Mouse (Mus musculus) spleen, adult 18-20 months (tissue): ENCODE results near the gene Cdk5rap3.

Source experiments
- DNase-seq, 2 experiments: peaks; one replicate each; pipeline ENCODE4 v3.0.0; 2022; ENCODE audit warnings: mixed read lengths in 2 of 2

The Cdk5rap3 gene

DNA sequence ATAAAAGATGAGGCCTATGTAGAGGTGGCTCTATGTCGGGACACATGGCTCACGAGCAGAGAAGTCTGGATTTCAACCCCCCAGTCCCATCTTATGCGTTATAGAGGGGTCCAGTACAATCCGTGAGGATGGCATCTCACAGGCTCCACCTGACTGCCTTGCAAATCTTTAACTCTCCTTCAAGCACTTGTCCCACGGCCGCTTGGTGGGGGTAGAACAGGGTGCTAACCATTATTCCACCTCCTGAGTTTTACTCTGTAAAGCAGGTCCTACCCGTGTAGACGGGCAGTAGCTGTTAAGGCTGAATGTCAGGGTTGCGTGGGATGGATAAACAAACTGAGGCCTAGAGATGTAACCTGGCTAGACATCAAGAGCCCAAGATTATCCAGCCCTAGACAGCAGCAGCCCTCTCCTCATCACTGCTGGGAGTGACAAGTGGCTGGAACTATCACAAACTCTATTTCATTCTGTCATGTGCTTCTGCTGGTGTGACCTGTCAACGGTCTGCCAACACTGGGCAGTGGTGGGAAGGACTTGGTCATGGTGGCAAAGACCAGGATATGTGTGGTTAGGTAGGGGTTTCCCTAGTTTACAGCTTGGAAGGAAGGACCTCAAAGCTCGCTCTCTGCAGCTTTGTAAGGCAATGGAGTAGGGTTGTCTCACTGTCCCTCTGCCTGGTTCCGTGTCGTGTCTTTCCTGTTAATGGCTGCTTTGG lies 17.4 kb upstream of the Cdk5rap3 start:
- no peak for DNase-seq

DNA sequence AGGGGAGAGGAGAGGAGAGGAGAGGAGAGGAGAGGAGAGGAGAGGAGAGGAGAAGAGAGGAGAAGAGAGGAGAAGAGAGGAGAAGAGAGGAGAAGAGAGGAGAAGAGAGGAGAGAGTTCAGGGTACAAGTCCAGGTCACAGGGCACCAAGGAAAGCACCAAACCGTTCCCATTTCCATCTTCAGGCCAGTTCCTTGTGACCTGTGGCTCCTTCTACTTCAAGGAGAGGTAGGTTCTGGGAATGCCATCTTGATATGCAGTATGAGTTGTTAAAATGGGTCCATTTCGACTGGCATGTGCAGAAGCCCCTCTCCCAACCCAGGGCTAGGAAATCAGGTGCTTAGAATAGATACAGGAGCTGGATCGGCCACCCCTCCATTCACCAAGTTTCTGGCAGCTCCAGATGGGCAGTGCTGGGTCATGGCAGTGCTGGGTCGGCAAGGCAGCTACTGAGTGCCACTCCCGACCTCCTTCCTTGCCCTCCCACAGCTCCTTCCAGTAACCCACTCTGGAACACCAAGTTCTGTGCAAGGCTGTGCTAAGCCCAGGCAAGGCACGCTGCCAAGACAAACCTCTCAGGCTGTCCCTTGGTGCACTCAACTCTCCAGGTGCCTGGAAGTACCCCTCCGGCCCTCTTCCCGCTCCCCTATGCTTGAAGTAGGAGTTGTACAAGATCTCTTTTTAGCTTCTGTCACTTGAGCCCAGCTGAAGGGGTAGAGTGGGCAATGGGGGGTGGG lies 15.2 kb upstream of the Cdk5rap3 start:
- no peak for DNase-seq

DNA sequence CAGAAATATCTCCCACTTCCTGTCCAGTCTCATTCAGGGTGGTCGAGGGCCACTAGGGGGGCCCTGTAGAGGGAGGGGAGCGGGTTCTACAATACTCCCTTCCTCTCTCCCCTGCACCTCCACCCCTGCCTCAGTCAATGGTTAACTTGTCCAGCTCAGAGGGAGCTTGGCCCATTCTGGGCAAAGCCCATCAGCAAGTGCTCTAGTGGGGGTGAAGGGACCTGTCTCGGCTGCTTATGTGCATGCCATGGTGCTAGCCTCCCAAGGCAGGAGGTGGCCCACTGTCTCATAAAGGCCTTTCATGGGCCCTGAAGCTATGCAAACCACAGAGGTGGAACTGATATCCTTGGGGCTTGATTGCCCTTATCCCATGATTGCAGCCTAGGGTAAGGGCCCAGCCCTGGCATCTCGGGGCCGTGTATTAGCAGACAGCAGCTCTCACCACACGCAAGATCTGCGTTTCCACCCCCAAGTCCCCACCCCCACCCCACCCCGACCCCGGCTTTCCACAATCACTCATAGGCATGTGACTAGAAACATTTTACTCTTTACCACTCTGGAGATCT lies 13.6 kb upstream of the Cdk5rap3 start:
- DNase-seq, result no peak

DNA sequence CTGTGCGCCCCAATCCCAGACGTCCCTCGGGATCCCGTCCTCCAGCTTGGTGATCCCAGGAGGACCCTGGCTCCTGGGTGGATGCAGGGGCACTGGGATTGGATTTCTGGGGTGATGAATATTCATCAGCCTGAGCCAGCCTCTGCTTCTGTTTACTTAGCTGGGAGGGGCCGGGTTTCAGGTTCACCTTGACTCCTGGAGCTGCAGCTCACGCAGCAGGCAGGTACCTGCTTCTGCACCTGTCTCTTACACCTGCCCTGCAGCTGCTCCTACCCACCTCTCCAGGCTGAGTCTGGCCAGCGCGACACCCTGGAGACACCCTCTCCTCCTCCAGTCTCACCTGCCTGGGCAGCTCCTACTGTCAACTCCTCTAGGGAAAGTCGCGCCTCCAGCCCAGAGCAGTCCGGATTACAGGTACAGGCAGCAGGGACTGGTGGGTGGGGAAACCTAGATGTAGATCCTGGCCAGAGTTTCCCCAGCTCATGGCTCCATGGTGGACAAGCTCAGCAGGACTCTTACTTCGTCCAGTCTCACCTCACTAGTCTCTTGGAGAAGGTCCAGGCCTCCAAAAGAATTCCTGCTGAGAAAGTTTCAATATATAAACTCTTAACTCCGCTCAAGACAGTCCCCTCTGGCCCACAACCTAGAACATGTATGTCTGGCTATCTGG lies 12.9 kb upstream of the Cdk5rap3 start:
- DNase-seq, result no peak

DNA sequence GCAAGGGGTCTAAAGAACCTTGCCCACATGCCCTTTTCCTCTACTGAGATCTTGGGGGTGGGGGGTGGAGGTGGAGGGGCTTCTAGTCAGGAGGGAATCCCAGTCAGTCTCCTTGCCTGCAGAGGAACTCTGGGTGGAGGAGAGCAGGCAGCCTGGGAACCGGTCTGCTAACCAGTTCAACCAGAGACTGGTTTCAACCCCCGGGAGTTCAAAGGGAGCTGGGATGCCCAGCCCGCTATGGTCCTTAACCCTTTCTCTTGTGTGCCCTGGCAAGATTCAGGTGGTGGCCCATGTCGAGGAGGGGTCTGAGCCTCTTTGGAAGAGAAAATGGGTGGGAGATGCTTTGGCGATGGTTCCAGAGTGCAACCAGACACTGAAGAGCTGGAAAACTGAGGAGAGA lies 12.4 kb upstream of the Cdk5rap3 start:
- DNase-seq, result no peak

DNA sequence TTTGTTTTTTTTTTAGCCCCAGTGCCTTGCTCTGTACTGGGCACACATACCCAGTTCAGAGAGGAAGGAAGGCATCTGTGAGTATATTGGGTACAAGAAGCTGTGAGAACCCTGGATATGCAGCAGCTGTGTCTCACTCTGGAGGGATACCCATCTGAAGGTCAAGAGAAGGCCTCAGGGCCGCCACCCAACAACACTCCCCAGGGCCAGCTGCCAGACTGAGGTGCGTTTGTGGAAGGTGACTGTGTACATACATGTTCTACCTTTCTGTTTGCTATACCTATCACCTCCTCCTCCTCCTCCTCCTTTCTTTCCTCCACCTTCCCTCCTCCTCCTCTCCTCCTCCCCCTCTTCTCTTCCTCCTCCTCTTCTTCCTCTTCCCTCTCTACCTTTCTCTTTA lies 11.8 kb upstream of the Cdk5rap3 start, which contains the start of gene Prr15l:
TSS of gene Prr15l (plus strand) at position 17 of the 400 bp plus-strand sequence.
- DNase-seq, result no peak

DNA sequence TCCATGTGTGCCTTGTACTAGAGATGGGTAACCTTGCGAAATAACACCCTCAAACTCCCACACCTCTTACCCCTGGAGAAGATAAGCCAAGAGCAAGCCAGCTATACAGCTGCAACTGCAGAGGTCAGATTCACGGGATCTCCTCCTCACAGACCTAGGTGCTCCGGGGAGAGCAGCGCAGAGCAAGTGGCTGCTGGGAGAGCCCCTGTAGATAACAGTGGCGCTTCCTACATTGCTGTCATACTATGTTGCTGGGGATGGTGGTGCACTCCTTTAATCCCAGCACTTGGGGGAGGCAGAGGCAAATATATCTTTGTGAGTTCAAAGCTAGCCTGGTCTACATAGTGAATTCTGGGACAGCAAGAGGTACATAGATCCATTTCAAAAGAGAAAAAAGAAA lies 10.3 kb upstream of the Cdk5rap3 start:
- no peak for DNase-seq

DNA sequence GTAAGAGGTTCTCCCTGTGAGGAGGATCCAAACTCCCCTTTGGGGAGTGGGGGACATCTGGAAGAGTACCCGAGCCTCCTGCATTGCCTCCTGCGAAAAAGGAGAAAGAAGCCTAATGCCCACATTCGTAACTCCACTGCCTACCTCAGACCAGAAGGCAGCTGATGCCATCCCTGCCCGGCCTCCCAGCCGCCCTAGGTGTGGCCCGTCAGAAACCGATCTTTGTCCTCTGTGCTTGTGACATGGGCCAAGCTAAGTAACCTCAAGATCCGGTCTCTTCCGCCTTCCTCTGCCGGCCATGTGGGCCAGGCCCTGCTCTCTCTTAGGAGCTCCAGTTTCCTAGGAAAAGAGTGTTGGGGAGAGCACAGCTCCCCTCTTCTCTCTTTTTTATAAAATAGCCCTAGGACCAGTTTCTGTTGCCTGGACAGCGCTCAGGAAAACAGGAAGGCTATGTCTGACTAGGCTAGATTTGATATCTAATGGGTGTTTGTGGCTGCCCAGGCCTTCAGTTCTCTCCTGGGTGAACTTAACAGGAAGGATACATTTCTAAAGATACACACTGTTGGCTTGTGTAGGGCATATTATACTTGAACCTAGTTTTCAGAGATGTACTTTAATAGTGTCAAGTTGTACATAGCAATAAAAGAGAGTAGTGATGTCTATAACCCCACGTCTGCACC lies 9.3 kb upstream of the Cdk5rap3 start:
- no peak for DNase-seq

DNA sequence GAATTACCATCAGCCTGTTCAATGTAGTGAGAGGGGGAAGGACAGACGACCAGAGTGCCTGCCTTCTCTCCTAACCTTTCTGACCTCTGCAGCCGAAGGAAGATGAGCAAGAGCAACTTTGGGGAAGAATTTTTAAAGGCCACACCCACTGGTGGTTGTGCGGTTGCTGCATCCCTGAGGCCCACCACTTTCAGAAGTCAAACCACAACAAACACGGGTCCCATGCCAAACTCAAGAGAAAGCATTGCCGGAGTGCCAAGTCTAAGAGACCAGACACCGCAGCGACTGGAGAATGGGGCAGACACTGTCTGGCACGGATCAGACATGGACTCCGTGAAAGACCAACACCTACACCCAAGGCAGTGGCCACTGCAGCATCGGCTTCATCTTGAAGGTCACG lies 8.6 kb upstream of the Cdk5rap3 start:
- DNase-seq, result no peak

DNA sequence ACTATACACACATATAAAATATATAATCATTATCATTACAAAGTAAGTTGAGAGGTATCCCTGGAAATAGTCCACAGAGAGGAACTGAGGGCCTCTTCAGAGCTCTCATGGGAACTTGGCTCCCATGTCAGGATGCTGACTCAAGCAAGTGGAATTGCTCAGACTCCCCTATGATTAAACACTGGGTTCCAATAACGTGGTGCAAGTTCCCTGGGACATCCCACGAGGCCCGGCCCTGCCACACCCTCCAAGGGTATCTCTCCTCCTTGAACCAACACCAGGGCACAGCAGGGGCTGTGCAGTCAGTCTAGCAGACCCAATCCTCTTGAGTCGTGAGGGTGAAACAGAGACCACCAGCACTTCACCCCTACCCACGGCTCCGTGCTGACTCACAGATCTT lies 2.7 kb upstream of the Cdk5rap3 start:
- DNase-seq, result no peak

DNA sequence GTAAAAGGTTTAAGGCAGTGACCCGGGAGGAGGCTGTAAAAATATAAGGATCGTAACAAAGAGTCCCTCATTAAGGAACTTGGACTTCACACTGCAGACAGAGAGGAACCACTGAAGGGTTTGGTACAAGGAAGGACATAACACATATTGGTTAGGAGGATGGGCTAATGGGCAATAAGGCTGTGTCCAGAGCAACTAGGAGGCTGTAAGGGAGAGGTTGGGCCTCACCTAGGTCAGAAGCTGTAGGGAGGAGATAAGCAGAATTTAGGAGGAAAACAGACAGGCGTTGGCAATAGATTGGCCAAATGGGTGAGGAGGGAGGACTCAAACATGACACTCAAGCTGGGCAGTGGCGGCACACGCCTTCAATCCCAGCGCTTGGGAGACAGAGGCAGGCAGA lies 1.1 kb upstream of the Cdk5rap3 start:
- no peak for DNase-seq

DNA sequence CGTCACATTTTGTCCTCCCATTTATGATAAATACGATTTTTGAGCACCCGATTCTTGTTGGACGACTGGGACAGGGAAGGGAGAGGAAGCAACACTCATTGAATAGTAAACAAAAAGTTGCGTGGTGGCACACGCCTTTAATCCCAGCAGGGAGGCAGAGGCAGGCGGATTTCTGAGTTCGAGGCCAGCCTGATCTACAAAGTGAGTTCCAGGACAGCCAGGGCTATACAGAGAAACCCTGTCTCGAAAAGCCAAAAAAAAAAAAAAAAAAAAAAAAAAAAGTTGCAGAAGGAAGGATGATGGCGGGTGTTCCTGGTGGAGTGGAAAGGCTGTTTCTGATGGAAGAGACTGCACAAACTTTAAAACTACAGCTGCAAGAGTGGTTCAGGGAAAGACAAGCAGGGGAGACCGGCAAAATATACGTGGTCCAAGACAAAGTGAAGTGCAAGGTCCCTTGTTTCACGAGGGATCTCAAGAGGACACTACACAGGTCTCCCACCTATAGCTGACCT lies 645 bp upstream of the Cdk5rap3 start:
- DNase-seq, result no peak

DNA sequence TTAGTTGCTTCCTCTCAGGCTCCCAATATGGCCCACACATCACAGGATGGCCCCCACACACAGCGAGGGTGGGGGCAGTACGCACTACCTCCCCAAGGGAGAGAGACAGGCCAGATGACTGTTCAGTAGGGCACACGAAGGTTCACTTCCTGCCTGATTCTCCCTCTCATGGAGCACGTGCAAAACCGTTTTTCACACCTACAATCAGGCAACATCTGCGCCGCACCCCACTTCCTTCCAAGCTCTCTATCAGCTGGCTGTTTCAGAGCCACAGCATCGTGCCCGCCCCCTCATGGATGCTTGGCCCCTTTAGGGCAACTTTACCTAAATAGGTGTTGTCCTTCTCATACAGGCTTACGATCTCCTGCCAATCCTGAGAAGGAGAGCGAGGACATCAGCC lies 3.6 kb downstream of the Cdk5rap3 start:
- no peak for DNase-seq

DNA sequence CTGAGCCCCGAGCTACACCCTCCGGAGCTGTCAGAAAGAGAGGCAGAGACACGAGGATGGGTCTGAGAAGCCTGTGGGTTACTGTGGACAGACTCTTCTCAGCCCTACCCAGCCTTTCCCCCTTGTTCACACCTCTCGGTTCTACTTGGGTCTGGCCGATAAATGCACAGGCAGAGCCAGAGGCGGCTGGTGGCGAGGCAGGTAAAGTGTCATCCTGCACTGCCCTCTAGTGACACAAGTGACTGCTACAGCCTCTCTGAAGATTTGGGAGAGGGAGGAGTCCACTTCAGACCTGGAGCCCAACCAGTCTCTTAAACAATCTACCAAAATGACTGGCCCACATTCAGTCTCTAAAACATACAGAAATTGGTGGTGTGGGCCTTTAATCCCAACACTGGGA lies 6.3 kb downstream of the Cdk5rap3 start:
- peak; percentile 40 to 61 for DNase-seq

DNA sequence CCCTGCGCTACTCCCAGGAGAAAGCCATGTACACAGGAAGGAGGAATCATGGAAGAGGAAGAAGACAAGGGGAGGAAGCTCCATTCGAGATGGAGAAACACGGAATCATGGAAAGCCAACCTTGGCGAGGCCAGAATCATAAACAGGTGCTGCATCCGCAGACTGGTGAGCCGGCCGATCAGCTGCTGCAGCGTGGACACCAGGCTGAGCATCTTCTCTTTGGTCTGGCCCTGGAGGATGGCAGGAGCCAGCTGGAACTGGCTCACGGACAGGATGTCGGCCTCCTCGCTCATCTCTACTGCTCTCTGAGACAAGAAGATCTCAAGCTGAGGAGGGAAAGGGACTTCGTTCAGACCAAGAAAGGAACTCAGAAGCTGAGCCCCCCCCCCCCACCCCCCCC lies 7.7 kb downstream of the Cdk5rap3 start:
- DNase-seq, result no peak

DNA sequence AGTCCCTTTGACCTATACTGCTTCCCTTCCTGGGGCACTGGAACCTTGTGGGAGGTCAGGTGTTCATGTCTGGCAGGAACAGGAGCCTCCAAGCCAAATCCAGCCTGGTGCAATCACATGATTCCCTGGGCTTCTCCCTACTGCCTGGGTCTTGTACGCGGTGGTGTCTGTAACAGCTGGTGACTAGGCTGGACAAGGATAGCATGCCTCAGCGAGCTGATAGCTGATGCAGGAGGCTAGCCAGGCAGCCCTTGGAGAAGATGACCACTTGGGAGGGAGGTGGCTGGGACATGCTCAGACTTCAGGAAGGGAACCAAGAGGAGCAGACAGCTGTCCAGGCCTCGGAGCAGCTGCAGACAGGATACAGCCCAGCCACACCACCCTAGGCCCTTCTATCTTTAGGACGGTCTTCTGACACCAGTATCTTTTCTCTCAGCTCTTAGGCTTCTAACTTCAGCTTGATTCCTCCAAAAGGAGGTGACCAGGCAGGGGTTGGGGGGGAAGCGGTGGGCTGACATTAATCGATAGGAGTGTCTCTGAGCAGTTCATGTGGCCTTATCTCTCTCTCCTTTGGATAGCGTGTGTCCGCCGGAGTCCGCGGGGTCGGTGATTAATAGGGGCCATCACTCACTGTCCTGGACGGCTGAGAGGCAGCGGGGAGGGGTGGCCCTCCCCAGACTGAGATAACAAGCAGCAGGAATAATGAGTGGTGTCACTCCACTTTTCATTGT lies 9.7 kb downstream of the Cdk5rap3 start:
- no peak for DNase-seq

DNA sequence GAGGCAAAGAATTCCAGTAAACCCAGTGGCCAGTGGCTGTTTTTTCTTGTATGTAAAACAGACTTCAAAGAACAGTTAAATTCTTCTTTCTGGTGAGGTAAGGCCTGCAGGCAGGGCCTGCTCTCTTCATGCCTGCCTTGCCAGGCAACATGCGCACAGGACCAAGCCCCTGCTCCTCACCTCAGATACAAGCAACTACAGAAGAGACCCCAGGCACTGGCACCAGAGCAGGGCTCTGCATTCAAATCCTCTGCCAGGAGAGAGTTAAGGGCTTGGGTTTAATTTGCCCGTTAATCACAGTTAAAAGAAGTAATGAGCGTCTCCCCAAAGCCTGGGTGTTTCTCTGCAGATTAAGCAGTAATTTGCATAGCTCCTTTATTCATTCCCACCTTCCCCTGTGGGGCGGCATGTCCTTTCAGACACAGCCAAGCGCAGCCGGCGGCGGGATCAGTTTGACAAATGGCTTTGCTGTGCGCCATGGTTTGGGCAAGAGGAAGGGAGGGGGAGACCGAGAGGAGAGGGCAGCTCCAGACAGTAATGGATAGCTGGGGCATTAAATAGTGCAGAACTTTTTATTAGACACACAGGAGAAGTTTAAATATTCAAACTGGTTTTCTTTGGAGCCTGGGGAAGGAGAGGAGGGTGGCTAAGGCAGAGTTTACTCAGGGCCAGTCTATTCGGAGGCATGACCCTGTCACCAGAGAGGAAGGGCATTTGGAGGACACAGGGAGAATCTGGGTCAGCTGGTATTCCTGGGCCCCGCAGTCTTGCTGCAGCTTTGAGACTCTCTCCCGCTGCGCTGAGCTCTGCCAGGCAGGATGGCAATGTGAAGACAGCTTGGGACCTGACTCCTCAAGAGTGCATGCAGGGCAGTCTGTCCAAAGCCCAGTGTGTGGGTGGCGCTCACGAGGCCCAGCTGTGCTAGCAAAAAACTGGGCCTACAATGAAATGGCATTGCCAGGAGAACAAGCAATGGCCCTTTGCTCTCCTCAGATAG lies 13.4 kb downstream of the Cdk5rap3 start:
- no peak for DNase-seq

DNA sequence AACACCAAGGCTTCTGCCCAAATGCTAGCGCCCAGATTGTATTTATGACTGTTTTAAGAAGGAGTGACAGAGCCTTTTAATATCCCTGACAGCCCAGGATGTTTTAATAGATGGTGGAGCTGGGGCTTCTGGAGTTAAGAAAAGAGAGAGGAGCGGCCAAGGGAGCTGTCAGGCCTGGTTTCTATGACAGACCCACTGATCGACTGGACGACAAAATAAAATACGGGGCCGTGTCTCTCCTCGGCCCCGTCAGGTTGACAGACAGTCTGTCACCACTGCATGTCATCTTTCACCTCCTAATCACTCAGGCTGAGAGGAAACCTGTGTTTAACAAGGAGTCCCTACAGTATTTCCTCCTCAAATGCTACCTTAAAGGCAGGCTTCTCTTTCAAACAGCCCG lies 15.0 kb downstream of the Cdk5rap3 start:
- no peak for DNase-seq

DNA sequence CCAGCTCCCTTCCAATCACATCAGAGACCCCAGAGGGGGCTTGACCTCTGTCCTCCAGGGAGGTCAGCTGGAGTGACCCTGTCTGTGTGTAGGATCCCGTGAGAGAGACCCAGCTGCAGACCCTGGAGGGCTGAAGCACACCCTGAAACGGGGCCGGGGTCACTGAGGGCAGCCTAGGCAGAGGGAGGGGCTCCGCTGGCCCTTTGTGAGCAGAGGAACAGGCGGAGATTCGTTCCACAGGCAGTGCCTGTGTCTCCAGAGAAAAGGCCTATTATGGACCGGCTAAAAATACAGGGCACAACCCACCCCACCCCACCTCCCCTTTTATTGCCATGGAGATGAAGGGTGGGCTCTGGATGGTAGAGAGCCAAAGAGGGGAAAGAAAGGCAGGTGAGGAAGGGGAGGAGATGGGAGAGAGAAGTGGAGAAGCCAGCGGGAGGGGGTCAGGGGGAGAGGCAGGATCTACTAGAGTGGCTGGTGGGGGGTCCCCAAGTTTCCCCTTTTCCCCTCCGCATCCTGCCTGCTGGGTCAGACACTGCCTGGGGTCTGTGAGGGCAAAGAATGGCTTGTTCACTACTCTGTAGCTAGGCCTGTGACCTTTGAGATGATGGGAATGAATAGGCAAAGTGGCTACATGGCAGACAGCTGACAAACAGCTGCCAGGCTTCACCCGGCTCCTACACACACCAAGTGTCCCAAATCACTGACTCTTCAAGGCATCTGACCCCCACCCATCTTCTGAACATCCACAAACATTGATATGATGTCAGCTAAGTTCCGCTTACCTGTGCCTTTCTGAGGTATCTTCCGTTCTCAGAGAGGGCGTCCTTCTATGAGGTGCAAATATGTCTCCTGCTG lies 16.6 kb downstream of the Cdk5rap3 start:
- DNase-seq, result no peak

DNA sequence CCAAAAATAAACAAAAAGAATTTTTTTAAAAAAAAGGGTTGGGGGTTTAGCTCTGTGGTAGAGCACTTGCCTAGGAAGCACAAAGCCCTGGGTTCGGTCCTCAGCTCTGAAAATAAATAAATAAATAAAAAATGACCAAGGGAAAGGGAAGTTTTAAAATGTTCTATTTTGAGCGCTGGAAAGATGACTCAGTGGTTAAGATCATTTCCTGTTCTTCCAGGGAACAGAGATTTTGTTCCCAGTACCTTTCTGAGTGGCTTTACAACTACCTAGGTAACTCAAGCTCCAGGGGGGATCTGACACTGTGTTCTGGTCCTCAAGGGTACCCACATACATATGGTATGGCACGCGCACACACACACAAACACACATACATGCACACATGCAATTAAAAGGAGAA lies 20.4 kb downstream of the Cdk5rap3 start:
- no peak for DNase-seq
